Mouse (Mus musculus) small intestine, adult 2 months (tissue): ENCODE measurements around the gene Lmnb2.

Source experiments
- CTCF ChIP-seq: fragments of 200-500 bp; IDR thresholded peaks from 2 replicates; pipeline ENCODE4 v1.5.1; 2012; ENCODE audit warnings: low read depth, mild to moderate bottlenecking, control low read depth, inconsistent platforms, low read length, moderate library complexity, mixed read lengths; ENCODE audit not compliant: insufficient replicate concordance, insufficient read length; ENCODE audit errors: extremely low read depth
- POLR2A ChIP-seq: fragments of 200-500 bp; IDR thresholded peaks from 2 replicates; pipeline ENCODE4 v1.6.1; 2012; ENCODE audit warnings: low read depth, mild to moderate bottlenecking, control low read depth, inconsistent platforms, low read length, moderate library complexity

DNA sequence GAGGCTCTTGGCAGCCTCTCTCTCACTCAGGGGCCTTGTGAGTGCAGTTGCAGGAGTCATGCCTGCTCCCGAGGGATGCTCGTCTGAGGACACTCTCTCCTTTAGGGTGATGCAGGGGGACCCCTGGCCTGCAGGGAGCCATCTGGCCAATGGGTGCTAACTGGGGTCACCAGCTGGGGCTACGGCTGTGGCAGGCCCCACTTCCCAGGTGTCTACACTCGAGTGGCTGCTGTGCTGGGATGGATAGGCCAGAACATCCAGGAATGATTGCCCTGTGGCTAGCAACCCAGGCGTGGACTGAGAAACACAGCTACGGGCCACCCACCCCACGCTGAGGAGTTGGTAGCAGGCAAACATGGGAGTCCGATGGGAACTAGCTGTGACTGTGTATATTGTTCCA, 19.0 kb downstream of the Lmnb2 start:
- TF ChIP-seq POLR2A (no peak), CTCF (no peak)
